Mouse (Mus musculus): ENCODE measurements around the gene Ppp1r16b.

DNA sequence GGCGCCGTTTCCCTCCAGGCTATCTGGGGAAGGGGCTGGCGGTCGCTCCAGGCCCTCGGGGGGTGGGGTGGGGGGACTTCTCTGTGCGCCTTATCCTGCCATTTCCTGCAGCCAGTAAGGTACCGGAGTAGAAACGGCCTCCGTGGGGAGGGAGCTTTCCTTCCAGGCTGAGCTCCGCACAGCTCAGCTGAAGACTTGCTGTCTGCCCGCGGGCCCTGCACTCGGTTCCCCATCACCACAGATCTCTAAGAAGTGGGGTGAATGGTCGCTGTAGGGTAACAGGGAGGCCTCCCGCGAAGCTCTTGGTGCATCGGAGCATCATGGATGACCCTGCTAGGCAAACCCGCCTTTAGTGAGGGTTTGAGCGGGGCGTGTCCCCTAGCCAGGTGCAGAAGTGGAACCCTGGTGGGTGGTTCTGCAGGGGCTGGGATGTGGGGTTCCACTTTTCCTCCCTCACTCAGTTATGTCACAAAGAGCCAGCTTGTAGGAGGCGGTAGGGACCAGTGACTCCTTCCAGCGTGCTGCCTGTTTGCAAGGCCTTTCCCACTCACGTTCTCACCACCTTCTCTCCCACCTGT lies 3.3 kb downstream of the Ppp1r16b start:
- TF ChIP-seq CTCF (IDR thresholded peaks at IDR 0.05; ENCODE audit: control insufficient read depth, insufficient read depth, low read length) (no peak), POLR2A (IDR thresholded peaks at IDR 0.05; ENCODE audit: borderline replicate concordance, control insufficient read depth, low read depth, low read length) (no peak)
